Mouse (Mus musculus) telencephalon, adult 2 months (tissue): Measurements from ENCODE around the gene Asgr1.

Source experiments
- DNase-seq: peaks from one replicate; pipeline ENCODE4 v3.0.0-alpha.2; 2011; ENCODE audit warnings: low read depth, low spot score

The Asgr1 gene

GRCm38 (mm10) chr11:70024151-70024514 lies 29.8 kb upstream of the Asgr1 start:
- DNase-seq, result no peak

- DNase-seq, result no peak
Observed at GRCm38 (mm10) chr11:70026689-70027088, 27.2 kb upstream of the Asgr1 start.

GRCm38 (mm10) chr11:70027397-70027796 lies 26.5 kb upstream of the Asgr1 start:
- DNase-seq, result no peak

- DNase-seq, result no peak
Observed at GRCm38 (mm10) chr11:70028401-70029129, 25.3 kb upstream of the Asgr1 start.

- DNase-seq, result peak; percentile 93
Observed at GRCm38 (mm10) chr11:70029130-70029801, 24.6 kb upstream of the Asgr1 start.

- no peak for DNase-seq
Observed at GRCm38 (mm10) chr11:70029829-70030550, 23.9 kb upstream of the Asgr1 start.

GRCm38 (mm10) chr11:70030651-70031320 lies 23.1 kb upstream of the Asgr1 start:
- DNase-seq, result no peak

- no peak for DNase-seq
Observed at GRCm38 (mm10) chr11:70031321-70031670, 22.6 kb upstream of the Asgr1 start.

- no peak for DNase-seq
Observed at GRCm38 (mm10) chr11:70038174-70038573, 15.7 kb upstream of the Asgr1 start.

GRCm38 (mm10) chr11:70039631-70040030 lies 14.3 kb upstream of the Asgr1 start:
- DNase-seq, result no peak

GRCm38 (mm10) chr11:70040184-70040583 lies 13.7 kb upstream of the Asgr1 start:
- no peak for DNase-seq

- no peak for DNase-seq
Observed at GRCm38 (mm10) chr11:70042309-70043085, 11.4 kb upstream of the Asgr1 start.

- no peak for DNase-seq
Observed at GRCm38 (mm10) chr11:70043665-70044064, 10.2 kb upstream of the Asgr1 start.

GRCm38 (mm10) chr11:70045435-70045834 lies 8.4 kb upstream of the Asgr1 start:
- no peak for DNase-seq

- no peak for DNase-seq
Observed at GRCm38 (mm10) chr11:70049366-70049765, 4.5 kb upstream of the Asgr1 start.

GRCm38 (mm10) chr11:70049816-70050215 lies 4.1 kb upstream of the Asgr1 start:
- no peak for DNase-seq

- no peak for DNase-seq
Observed at GRCm38 (mm10) chr11:70053156-70053555, 729 bp upstream of the Asgr1 start.

- no peak for DNase-seq
Observed at GRCm38 (mm10) chr11:70055618-70056214, 1.8 kb downstream of the Asgr1 start.

- DNase-seq, result no peak
Observed at GRCm38 (mm10) chr11:70057805-70058204, 3.9 kb downstream of the Asgr1 start.

- DNase-seq, result no peak
Observed at GRCm38 (mm10) chr11:70059930-70060329, 6.0 kb downstream of the Asgr1 start.

- DNase-seq, result no peak
Observed at GRCm38 (mm10) chr11:70063053-70063452, 9.2 kb downstream of the Asgr1 start.
